Mouse (Mus musculus) kidney, postnatal 14 days (tissue): ENCODE data around the gene Vps4b.
A peak's percentile ranks its signal among the peaks of the same experiment; 100 is the strongest.
"Not testable (repeated sequence)": the region's sequence is repeated elsewhere in the genome, so short reads cannot be mapped to it uniquely, and the experiment has no call there.

ENCODE experiments used
- DNase-seq: peaks from one replicate; pipeline ENCODE4 v3.0.0; 2022; ENCODE audit warnings: mixed read lengths

The Vps4b gene

DNA sequence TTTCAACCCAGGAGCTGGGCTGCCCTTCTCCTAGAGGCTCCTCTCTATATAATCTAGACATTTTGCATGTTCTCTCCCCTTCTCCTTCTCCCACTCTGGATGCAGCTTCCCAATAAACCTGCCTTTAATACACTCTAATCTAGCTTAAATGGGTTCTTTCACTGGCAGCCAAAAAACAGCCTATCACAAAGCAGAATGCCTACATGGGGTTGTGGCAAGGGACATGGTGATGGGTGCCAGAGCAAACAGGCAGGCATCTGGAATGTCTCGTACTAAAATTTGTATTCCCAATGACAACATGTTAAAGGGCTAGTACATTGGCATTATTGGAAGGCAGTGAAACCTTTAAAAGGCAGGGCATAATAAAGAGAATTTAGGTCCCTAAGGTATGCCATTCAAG is 45.9 kb downstream of the Vps4b start:
- no peak for DNase-seq

DNA sequence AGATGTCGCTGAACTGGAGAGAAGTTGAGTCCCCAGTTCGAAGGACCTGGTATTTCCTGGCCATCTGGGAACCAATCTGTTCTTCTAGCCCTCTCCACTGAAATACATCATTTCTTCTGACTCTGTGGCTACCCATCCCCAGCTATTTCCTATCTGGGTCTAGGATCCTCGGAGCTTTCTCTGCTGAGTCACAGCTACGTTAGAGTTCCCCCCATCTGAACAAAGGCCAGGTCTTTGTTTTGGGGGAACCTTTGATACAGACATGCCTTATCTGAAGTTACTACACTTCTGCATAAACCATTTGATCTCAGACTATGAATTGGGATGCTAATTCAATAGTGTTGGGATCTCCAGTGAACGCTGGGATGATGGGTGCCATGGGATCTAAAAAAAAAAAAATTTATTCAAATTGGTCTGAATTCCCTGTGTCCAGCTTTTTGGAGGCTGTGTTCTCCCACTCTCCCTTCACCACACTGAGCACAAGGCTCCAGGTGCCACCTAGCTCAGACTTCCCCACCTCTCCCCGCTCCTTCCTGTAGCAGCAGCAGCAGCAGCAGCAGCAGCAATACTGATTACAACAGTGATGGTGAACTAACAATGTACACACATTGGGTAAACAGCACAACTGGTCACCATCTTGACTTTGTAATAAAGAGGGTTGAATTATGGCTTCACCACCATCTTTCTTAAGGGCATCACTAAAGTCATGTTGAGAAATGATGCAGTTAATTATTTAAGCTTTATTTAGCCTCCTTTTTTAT is 47.8 kb downstream of the Vps4b start:
- no peak for DNase-seq

- no peak for DNase-seq
Measured at GRCm38 (mm10) chr1:106742980-106743379, 53.5 kb downstream of the Vps4b start.

DNA sequence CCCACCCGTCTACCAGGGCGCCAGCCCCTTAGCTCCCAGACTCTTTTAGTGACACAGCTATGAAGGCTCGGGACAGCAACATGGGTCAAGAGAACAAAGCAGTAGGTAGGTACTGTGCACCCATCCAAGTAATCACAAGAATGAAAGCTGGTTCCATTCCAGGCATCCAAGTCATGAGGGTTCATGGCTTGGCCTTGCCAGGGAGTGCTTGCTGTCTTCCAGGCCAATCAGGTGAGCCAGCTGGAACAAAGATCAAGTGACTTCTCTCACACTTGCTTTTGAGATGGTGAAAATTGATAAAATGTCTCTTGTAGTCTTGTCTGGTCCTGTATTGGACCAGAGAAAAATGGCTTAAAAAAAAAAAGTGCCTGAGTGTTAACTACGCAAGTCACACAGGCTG is 55.8 kb downstream of the Vps4b start:
- no peak for DNase-seq

GRCm38 (mm10) chr1:106739810-106740209 is 56.7 kb downstream of the Vps4b start:
- DNase-seq: no peak

DNA sequence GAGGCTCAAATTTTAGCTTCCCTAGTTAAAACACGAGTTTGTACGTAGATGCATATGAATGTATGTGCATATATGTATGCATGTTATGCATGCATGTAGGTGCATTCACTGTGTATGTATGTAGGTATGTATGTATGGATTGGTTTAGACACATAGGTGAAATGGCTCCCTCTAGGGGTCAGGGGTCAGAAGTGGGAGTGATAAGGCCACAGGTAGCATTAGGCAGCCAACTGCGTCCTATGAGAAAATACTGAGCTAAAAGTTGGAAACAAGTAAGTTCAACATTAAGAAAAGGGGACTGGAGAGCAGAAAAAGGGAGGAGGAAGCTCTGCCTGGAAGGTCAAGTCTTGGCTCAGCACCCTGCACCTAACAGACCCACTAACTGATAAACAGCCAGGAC is 58.4 kb downstream of the Vps4b start:
- no peak for DNase-seq

DNA sequence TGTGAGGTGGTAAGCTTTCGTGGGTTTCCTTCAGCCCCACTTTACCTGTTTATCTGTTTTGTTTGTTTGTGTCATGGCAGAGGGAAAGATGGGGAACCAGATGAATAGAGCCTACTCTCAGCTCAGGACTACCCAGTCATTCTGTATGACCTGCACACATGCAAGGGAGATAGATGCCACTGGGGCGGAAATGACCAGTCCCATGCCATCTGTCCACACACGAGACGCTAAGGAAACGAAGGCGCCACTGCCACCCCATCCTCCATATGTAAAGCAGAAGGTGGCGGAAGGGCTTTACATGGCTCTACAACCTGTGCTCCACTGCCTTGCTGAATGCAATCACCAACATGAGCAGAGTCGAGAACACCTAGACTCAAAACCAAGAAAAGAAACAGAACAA is 60.3 kb downstream of the Vps4b start:
- DNase-seq: no peak

- DNase-seq: peak; percentile 48
Measured at GRCm38 (mm10) chr1:106735586-106735985, 60.9 kb downstream of the Vps4b start.

DNA sequence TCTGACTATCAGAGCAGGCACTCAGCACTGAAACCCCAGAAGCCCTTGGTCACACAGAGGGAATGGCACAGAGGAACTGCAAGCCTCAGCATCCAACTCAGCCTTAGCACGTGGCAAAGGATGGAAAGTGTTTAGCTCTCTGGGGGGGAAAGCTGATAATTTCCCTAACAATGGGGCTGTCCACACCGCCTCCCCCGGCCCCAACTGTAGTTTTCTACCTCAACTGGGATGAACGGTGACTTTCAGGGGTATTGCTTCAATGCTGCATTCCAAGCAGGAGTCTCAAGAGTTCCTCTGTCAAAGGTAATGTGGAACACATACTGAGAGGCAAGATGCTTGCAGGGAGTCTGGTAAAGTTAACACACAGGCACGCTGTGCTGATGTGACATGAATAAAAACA is 74.5 kb downstream of the Vps4b start:
- DNase-seq: no peak

DNA sequence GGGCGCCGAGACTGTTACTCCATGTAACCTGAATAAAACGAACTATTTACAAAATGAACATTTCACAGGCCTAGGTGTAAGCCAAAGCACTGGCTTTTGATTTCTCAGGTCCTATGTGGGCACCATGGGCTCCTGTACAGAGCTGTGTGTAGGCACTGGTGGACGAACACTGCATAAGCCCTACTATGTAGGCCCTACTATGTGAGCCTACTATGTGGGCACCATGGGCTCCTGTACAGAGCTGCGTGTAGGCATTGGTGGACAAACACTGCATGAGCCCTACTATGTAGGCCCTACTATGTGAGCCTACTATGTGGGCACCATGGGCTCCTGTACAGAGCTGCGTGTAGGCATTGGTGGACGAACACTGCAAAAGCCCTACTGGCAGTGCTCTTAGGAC is 78.8 kb downstream of the Vps4b start:
- not testable (repeated sequence) for DNase-seq

DNA sequence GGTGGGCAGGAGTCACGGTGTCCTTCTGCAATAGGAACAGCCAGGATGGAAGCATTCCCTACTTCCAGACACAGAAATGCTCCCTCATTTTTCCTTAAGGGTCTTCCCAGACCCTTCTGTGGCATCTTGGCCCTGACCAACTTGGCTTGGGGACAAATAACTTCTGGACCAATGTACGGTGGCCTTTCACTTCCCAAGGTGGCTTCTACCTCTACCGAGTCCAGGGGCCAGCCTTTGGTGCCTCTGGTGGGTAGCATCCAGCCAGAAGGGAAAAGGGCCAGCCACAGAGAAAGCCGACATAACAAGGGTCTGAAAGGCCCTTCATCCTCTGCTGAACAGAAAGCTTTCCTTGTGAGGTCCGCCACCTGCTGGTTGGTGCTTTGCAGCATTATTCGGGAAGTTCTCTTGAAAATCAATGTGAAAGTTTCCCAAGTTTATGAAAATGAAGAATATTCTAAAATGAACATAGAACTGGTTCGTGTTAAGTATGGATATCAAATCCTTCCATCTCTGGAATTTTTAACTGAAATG is 79.4 kb downstream of the Vps4b start:
- DNase-seq: peak; percentile 86

- no peak for DNase-seq
Measured at GRCm38 (mm10) chr1:106716141-106716540, 80.4 kb downstream of the Vps4b start.

- no peak for DNase-seq
Measured at GRCm38 (mm10) chr1:106715111-106716083, 81.1 kb downstream of the Vps4b start.

GRCm38 (mm10) chr1:106714530-106714981 is 82.0 kb downstream of the Vps4b start:
- no peak for DNase-seq
